Mouse (Mus musculus) testis, adult 2 months (tissue): ENCODE results near the gene Nkiras2. TPM values are rescaled to one million over a fixed set of nuclear protein-coding genes. Genes with fewer than 3 reads are reported as not detected.
A peak's percentile ranks its signal among the peaks of the same experiment; 100 is the strongest.

Source experiments
- H3K27ac ChIP-seq: fragments of 200-500 bp; 2 replicates; pipeline ENCODE4 v1.5.1; 2012; ENCODE audit warnings: low read depth, low read length; ENCODE audit not compliant: control insufficient read depth, insufficient read depth
- H3K27me3 ChIP-seq: fragments of 200-500 bp; 2 replicates; pipeline ENCODE4 v1.6.1; 2012; ENCODE audit warnings: mild to moderate bottlenecking, low read length, moderate library complexity; ENCODE audit not compliant: control insufficient read depth, insufficient read depth
- H3K36me3 ChIP-seq: fragments of 200-500 bp; 2 replicates; pipeline ENCODE4 v1.6.1; 2012; ENCODE audit warnings: mild to moderate bottlenecking, low read length; ENCODE audit not compliant: control insufficient read depth, insufficient read depth
- H3K4me1 ChIP-seq: fragments of 200-500 bp; 2 replicates; pipeline ENCODE4 v1.6.1; 2012; ENCODE audit warnings: low read length; ENCODE audit not compliant: control insufficient read depth, insufficient read depth
- H3K4me3 ChIP-seq: fragments of 200-500 bp; 2 replicates; pipeline ENCODE4 v1.5.1; 2012; ENCODE audit warnings: low read depth, mild to moderate bottlenecking, low read length, moderate library complexity, mixed read lengths; ENCODE audit not compliant: control insufficient read depth
- CTCF ChIP-seq: fragments of 200-500 bp; IDR thresholded peaks from 2 replicates; pipeline ENCODE4 v1.5.1; 2012; ENCODE audit warnings: low read depth, mild to moderate bottlenecking, inconsistent platforms, low read length, moderate library complexity; ENCODE audit not compliant: control insufficient read depth, insufficient read depth, insufficient replicate concordance
- POLR2A ChIP-seq: fragments of 200-500 bp; IDR thresholded peaks from 2 replicates; pipeline ENCODE4 v1.6.1; 2012; ENCODE audit warnings: low read depth, mild to moderate bottlenecking, inconsistent platforms, low read length, moderate library complexity; ENCODE audit not compliant: control insufficient read depth
- polyA plus RNA-seq: library from polyadenylated mRNA; depleted of rRNA; stranded (reverse); fragments of >200 nt; gene quantifications from 2 replicates; pipeline ENCODE4 v1.2.3, GENCODE M21; 2012

Gene Nkiras2
- polyA plus RNA-seq, 1 experiment: 245 TPM

GRCm38 (mm10) chr11:100585148-100585547 is 33.9 kb upstream of the Nkiras2 start:
- TF ChIP-seq CTCF (no peak), POLR2A (no peak)
- H3K36me3 ChIP-seq: no peaks in the 10 kb centered on the region; the same call in 1 of the 2 replicates
- H3K27me3 ChIP-seq: no peaks in the 10 kb centered on the region

GRCm38 (mm10) chr11:100588462-100588861 is 30.6 kb upstream of the Nkiras2 start:
- Histone ChIP-seq H3K27ac (peak overlapping the region; percentile 32), H3K4me1 (no peaks in the 10 kb centered on the region), H3K4me3 (no peak overlapping the region), H3K36me3 (no peaks in the 10 kb centered on the region; the same call in 1 of the 2 replicates), H3K27me3 (no peaks in the 10 kb centered on the region)
- TF ChIP-seq POLR2A (no peak), CTCF (no peak)

More at GRCm38 (mm10) chr11:100585148-100585547, 33.9 kb upstream of the Nkiras2 start:
- H3K4me3 ChIP-seq: no peak overlapping the region
- no peak overlapping the region for H3K27ac ChIP-seq
- H3K4me1 ChIP-seq: no peaks in the 10 kb centered on the region

GRCm38 (mm10) chr11:100592346-100593046 is 26.5 kb upstream of the Nkiras2 start:
- no peaks in the 10 kb centered on the region for H3K27me3 ChIP-seq
- peaks cover 3% of the 10 kb centered on the region; the same call in 1 of the 2 replicates for H3K36me3 ChIP-seq
- no peaks in the 10 kb centered on the region for H3K4me1 ChIP-seq
- no peak for TF ChIP-seq CTCF
- TF ChIP-seq POLR2A: no peak
- H3K27ac ChIP-seq: peak overlapping the region; percentile 2; the same call in 1 of the 2 replicates
- no peak overlapping the region for H3K4me3 ChIP-seq

GRCm38 (mm10) chr11:100594608-100595007 is 24.4 kb upstream of the Nkiras2 start:
- H3K4me1 ChIP-seq: no peaks in the 10 kb centered on the region
- H3K4me3 ChIP-seq: peak overlapping the region; percentile 77
- H3K27ac ChIP-seq: peak overlapping the region; percentile 80
- no peaks in the 10 kb centered on the region for H3K27me3 ChIP-seq
- no peak for TF ChIP-seq CTCF
- peak; percentile 47; the same call in 1 of the 2 replicates for TF ChIP-seq POLR2A
- peaks cover 5% of the 10 kb centered on the region for H3K36me3 ChIP-seq

GRCm38 (mm10) chr11:100595533-100595932 is 23.5 kb upstream of the Nkiras2 start:
- TF ChIP-seq CTCF (no peak), POLR2A (no peak)
- Histone ChIP-seq H3K4me1 (no peaks in the 10 kb centered on the region), H3K4me3 (no peak overlapping the region), H3K36me3 (peaks cover 5% of the 10 kb centered on the region), H3K27me3 (no peaks in the 10 kb centered on the region), H3K27ac (no peak overlapping the region)

- H3K36me3 ChIP-seq: peaks cover 5% of the 10 kb centered on the region
- no peak overlapping the region for H3K4me3 ChIP-seq
- H3K27me3 ChIP-seq: no peaks in the 10 kb centered on the region
- TF ChIP-seq POLR2A (no peak), CTCF (no peak)
- H3K4me1 ChIP-seq: no peaks in the 10 kb centered on the region
- H3K27ac ChIP-seq: no peak overlapping the region
These were observed 21.0 kb upstream of the Nkiras2 start for GRCm38 (mm10) chr11:100598074-100598473.

- H3K36me3 ChIP-seq: peaks cover 4% of the 10 kb centered on the region
- H3K4me3 ChIP-seq: no peak overlapping the region
- H3K27ac ChIP-seq: no peak overlapping the region
- H3K4me1 ChIP-seq: no peaks in the 10 kb centered on the region
- TF ChIP-seq POLR2A (no peak), CTCF (no peak)
- no peaks in the 10 kb centered on the region for H3K27me3 ChIP-seq
These were observed 17.7 kb upstream of the Nkiras2 start for GRCm38 (mm10) chr11:100601372-100601771.

- Histone ChIP-seq H3K27ac (no peak overlapping the region), H3K4me3 (no peak overlapping the region), H3K27me3 (no peaks in the 10 kb centered on the region), H3K4me1 (no peaks in the 10 kb centered on the region), H3K36me3 (peaks cover 2% of the 10 kb centered on the region)
- no peak for TF ChIP-seq CTCF
- no peak for TF ChIP-seq POLR2A
These were observed 15.9 kb upstream of the Nkiras2 start for GRCm38 (mm10) chr11:100603155-100603554.
